Mouse (Mus musculus): ENCODE measurements at regions not wholly inside any gene's neighbourhood (a gene's known extent, or its start where the extent isn't known, plus 50 kb on each side); places are given as distances from the start of the nearest gene placed in this dataset.

- DNase-seq (ENCODE audit: low spot score) (no peak), ATAC-seq (ENCODE audit: low FRiP score, low read depth) (no peak)
- Histone ChIP-seq H3K4me3 (replicated peaks; ENCODE audit: low read length) (no peak overlapping the region), H3K4me2 (replicated peaks; ENCODE audit: low read depth, low read length, severe bottlenecking) (no peak overlapping the region), H3K9ac (ENCODE audit: low read depth, low read length, severe bottlenecking) (no peak overlapping the region), H3K27ac (replicated peaks; ENCODE audit: low read depth, low read length) (no peak overlapping the region), H3K27me3 (ENCODE audit: control insufficient read depth, insufficient read depth, low read length) (no peaks in the 10 kb centered on the region), H3K4me1 (ENCODE audit: control insufficient read depth, insufficient read depth, low read length) (no peaks in the 10 kb centered on the region), H3K36me3 (ENCODE audit: control insufficient read depth, insufficient read depth, low read length) (no peaks in the 10 kb centered on the region), H3K9me3 (ENCODE audit: control insufficient read depth, low read length) (no peaks in the 10 kb centered on the region)
- TF ChIP-seq POLR2A (IDR thresholded peaks at IDR 0.05; ENCODE audit: borderline replicate concordance, extremely low read depth, insufficient read depth, insufficient read length), result no peak
- 90% methylated on average over 3 of the region's 3 CpGs for WGBS
These were observed 316.6 kb upstream of the Meis1 start for GRCm38 (mm10) chr11:19335384-19335783.

GRCm38 (mm10) chr11:19339721-19340317 is 321.0 kb upstream of the Meis1 start:
- WGBS, result 94% methylated on average over 7 of the region's 7 CpGs
- ATAC-seq (ENCODE audit: low FRiP score, low read depth) (no peak), DNase-seq (ENCODE audit: low spot score) (no peak)
- Histone ChIP-seq H3K4me3 (replicated peaks; ENCODE audit: low read length) (no peak overlapping the region), H3K27ac (replicated peaks; ENCODE audit: low read depth, low read length) (no peak overlapping the region), H3K9me3 (ENCODE audit: control insufficient read depth, low read length) (no peaks in the 10 kb centered on the region), H3K27me3 (ENCODE audit: control insufficient read depth, insufficient read depth, low read length) (no peaks in the 10 kb centered on the region), H3K4me2 (replicated peaks; ENCODE audit: low read depth, low read length, severe bottlenecking) (no peak overlapping the region), H3K36me3 (ENCODE audit: control insufficient read depth, insufficient read depth, low read length) (no peaks in the 10 kb centered on the region), H3K9ac (ENCODE audit: low read depth, low read length, severe bottlenecking) (no peak overlapping the region), H3K4me1 (ENCODE audit: control insufficient read depth, insufficient read depth, low read length) (no peaks in the 10 kb centered on the region)
- TF ChIP-seq POLR2A (IDR thresholded peaks at IDR 0.05; ENCODE audit: borderline replicate concordance, extremely low read depth, insufficient read depth, insufficient read length), result no peak

GRCm38 (mm10) chr11:19340889-19341288 is 322.1 kb upstream of the Meis1 start:
- Histone ChIP-seq H3K36me3 (ENCODE audit: control insufficient read depth, insufficient read depth, low read length) (no peaks in the 10 kb centered on the region), H3K9ac (ENCODE audit: low read depth, low read length, severe bottlenecking) (no peak overlapping the region), H3K27ac (replicated peaks; ENCODE audit: low read depth, low read length) (no peak overlapping the region), H3K27me3 (ENCODE audit: control insufficient read depth, insufficient read depth, low read length) (no peaks in the 10 kb centered on the region), H3K4me2 (replicated peaks; ENCODE audit: low read depth, low read length, severe bottlenecking) (no peak overlapping the region), H3K9me3 (ENCODE audit: control insufficient read depth, low read length) (no peaks in the 10 kb centered on the region), H3K4me3 (replicated peaks; ENCODE audit: low read length) (no peak overlapping the region), H3K4me1 (ENCODE audit: control insufficient read depth, insufficient read depth, low read length) (no peaks in the 10 kb centered on the region)
- ATAC-seq (ENCODE audit: low FRiP score, low read depth) (no peak), DNase-seq (ENCODE audit: low spot score) (no peak)
- no peak for TF ChIP-seq POLR2A (IDR thresholded peaks at IDR 0.05; ENCODE audit: borderline replicate concordance, extremely low read depth, insufficient read depth, insufficient read length)
- 86% methylated on average over 5 of the region's 5 CpGs for WGBS

- TF ChIP-seq POLR2A (IDR thresholded peaks at IDR 0.05; ENCODE audit: borderline replicate concordance, extremely low read depth, insufficient read depth, insufficient read length), result no peak
- ATAC-seq (ENCODE audit: low FRiP score, low read depth), result no peak
- Histone ChIP-seq H3K4me3 (replicated peaks; ENCODE audit: low read length) (no peak overlapping the region), H3K36me3 (ENCODE audit: control insufficient read depth, insufficient read depth, low read length) (no peaks in the 10 kb centered on the region), H3K9me3 (ENCODE audit: control insufficient read depth, low read length) (no peaks in the 10 kb centered on the region), H3K9ac (ENCODE audit: low read depth, low read length, severe bottlenecking) (no peak overlapping the region), H3K27ac (replicated peaks; ENCODE audit: low read depth, low read length) (no peak overlapping the region), H3K4me2 (replicated peaks; ENCODE audit: low read depth, low read length, severe bottlenecking) (no peak overlapping the region), H3K4me1 (ENCODE audit: control insufficient read depth, insufficient read depth, low read length) (no peaks in the 10 kb centered on the region), H3K27me3 (ENCODE audit: control insufficient read depth, insufficient read depth, low read length) (no peaks in the 10 kb centered on the region)
- WGBS, result 66% methylated on average over 3 of the region's 3 CpGs
- no peak for DNase-seq (ENCODE audit: low spot score)
These were observed 322.6 kb upstream of the Meis1 start for GRCm38 (mm10) chr11:19341379-19341778.

- Histone ChIP-seq H3K9ac (ENCODE audit: low read depth, low read length, severe bottlenecking) (no peak overlapping the region), H3K4me3 (replicated peaks; ENCODE audit: low read length) (no peak overlapping the region), H3K4me2 (replicated peaks; ENCODE audit: low read depth, low read length, severe bottlenecking) (no peak overlapping the region), H3K4me1 (ENCODE audit: control insufficient read depth, insufficient read depth, low read length) (no peaks in the 10 kb centered on the region), H3K9me3 (ENCODE audit: control insufficient read depth, low read length) (no peaks in the 10 kb centered on the region), H3K27ac (replicated peaks; ENCODE audit: low read depth, low read length) (no peak overlapping the region), H3K36me3 (ENCODE audit: control insufficient read depth, insufficient read depth, low read length) (no peaks in the 10 kb centered on the region), H3K27me3 (ENCODE audit: control insufficient read depth, insufficient read depth, low read length) (no peaks in the 10 kb centered on the region)
- DNase-seq (ENCODE audit: low spot score), result no peak
- no peak for TF ChIP-seq POLR2A (IDR thresholded peaks at IDR 0.05; ENCODE audit: borderline replicate concordance, extremely low read depth, insufficient read depth, insufficient read length)
- no peak for ATAC-seq (ENCODE audit: low FRiP score, low read depth)
- WGBS, result 70% methylated on average over 4 of the region's 4 CpGs
These were observed 324.0 kb upstream of the Meis1 start for GRCm38 (mm10) chr11:19342803-19343202.
